Mouse (Mus musculus) inflammation-experienced regulatory T-cells, adult 6 months (primary cell): ENCODE measurements around the gene Nfya. TPM values are rescaled to one million over a fixed set of nuclear protein-coding genes. Genes with fewer than 3 reads are reported as not detected.
"Not testable (repeated sequence)": the region's sequence is repeated elsewhere in the genome, so short reads cannot be mapped to it uniquely, and the experiment has no call there.

ENCODE experiments used
- ATAC-seq: one replicate; pipeline ENCODE4 v1.8.0; 2017
- polyA plus RNA-seq, 3 experiments: library from polyadenylated mRNA; unstranded; fragments of 100-300 nt; shearing (Covaris generic); gene quantifications; one replicate each; pipeline ENCODE4 v1.2.1; 2017

Nfya gene
- polyA plus RNA-seq, 3 experiments from 2014 or later, result 9.9 to 12.1 (median 11.2) TPM

GRCm38 (mm10) chr17:48391446-48391845, 18.3 kb downstream of the Nfya start:
- no peak for ATAC-seq

GRCm38 (mm10) chr17:48389442-48389841, 20.3 kb downstream of the Nfya start:
- no peak for ATAC-seq

GRCm38 (mm10) chr17:48388666-48389065, 21.0 kb downstream of the Nfya start:
- ATAC-seq, result no peak

- ATAC-seq, result no peak
These were observed 23.8 kb downstream of the Nfya start for GRCm38 (mm10) chr17:48385786-48386461.

GRCm38 (mm10) chr17:48379050-48379449, 30.7 kb downstream of the Nfya start:
- no peak for ATAC-seq

GRCm38 (mm10) chr17:48376102-48376501, 33.6 kb downstream of the Nfya start:
- ATAC-seq, result no peak

- ATAC-seq, result no peak
These were observed 36.7 kb downstream of the Nfya start for GRCm38 (mm10) chr17:48372987-48373386.

GRCm38 (mm10) chr17:48371621-48372020, 38.1 kb downstream of the Nfya start:
- no peak for ATAC-seq

GRCm38 (mm10) chr17:48366806-48367205, 42.9 kb downstream of the Nfya start:
- ATAC-seq, result no peak

GRCm38 (mm10) chr17:48365511-48366155, 44.1 kb downstream of the Nfya start:
- no peak for ATAC-seq

- ATAC-seq, result no peak
These were observed 46.2 kb downstream of the Nfya start for GRCm38 (mm10) chr17:48363421-48363965.

GRCm38 (mm10) chr17:48362966-48363365, 46.7 kb downstream of the Nfya start:
- no peak for ATAC-seq

GRCm38 (mm10) chr17:48362346-48362745, 47.4 kb downstream of the Nfya start:
- no peak for ATAC-seq

- ATAC-seq, result no peak
These were observed 49.2 kb downstream of the Nfya start for GRCm38 (mm10) chr17:48360462-48360861.

GRCm38 (mm10) chr17:48359616-48360015, 50.1 kb downstream of the Nfya start, which contains the start of gene Treml1:
TSS of gene Treml1 (plus strand) at chr17:48359916.
- no peak for ATAC-seq

- ATAC-seq, result no peak
These were observed 51.8 kb downstream of the Nfya start for GRCm38 (mm10) chr17:48357892-48358291.

GRCm38 (mm10) chr17:48355822-48356221, 53.9 kb downstream of the Nfya start:
- no peak for ATAC-seq

GRCm38 (mm10) chr17:48352976-48353375, 56.7 kb downstream of the Nfya start:
- not testable (repeated sequence) for ATAC-seq

- no peak for ATAC-seq
These were observed 59.0 kb downstream of the Nfya start for GRCm38 (mm10) chr17:48350681-48351193.

- ATAC-seq, result no peak
These were observed 62.4 kb downstream of the Nfya start for GRCm38 (mm10) chr17:48347287-48347686.

- no peak for ATAC-seq
These were observed 62.9 kb downstream of the Nfya start for GRCm38 (mm10) chr17:48346834-48347233.

- no peak for ATAC-seq
These were observed 63.5 kb downstream of the Nfya start, which contains the start of gene Trem2 for GRCm38 (mm10) chr17:48346231-48346630. TSS of gene Trem2 (plus strand) at chr17:48346401.

GRCm38 (mm10) chr17:48345824-48346223, 63.9 kb downstream of the Nfya start:
- no peak for ATAC-seq

- no peak for ATAC-seq
These were observed 66.6 kb downstream of the Nfya start for GRCm38 (mm10) chr17:48343065-48343464.
